9 mouse cellular contexts compared by ENCODE assay signal in the genomic region with DNA sequence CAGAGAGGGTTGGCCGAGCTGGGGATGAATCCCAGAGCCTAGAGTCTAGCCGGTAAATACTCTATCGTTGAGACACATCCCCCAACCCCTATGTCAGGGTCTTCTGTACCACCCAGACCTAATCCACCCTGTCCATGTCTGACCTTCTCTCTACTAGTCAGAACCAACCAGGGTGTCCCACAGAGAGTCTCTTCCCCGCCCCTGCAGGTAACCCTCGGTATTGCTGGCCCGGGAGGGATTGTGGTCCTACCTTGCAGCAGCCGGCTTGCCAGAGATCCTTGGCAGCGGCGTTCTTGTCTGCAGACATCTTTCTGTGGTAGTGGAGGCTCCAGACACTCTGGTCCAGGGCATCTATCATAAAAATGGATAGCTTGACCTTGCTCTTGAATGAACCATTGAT. TPM values are rescaled to one million over a fixed set of nuclear protein-coding genes. Genes with fewer than 3 reads are reported as not detected.
DNase-seq lines count a peak whose midpoint lies in the region; ATAC-seq and TF ChIP-seq lines count a peak whose summit lies in the region.
"Had no signal": no experiment of that assay in that cellular context is flagged by ENCODE, and none has a peak within 500 bp of the region (broad histone marks: within the 10 kb centered on the region; RNA-seq: fewer than 3 reads in every experiment).

No protein-coding gene starts in this region.

- no peaks in the 10 kb centered on the region; the same call in 1 of the 2 replicates for H3K27me3 ChIP-seq in stomach, postnatal 0 days (ENCODE audit: control insufficient read depth, insufficient read depth, low read length)

- WGBS in stomach, postnatal 0 days = 18% methylated on average over 9 of the region's 9 CpGs

- H3K36me3 ChIP-seq in stomach, postnatal 0 days (ENCODE audit: control insufficient read depth, insufficient read depth, low read length) = no peaks in the 10 kb centered on the region

- TF ChIP-seq EP300 in stomach, postnatal 0 days (optimal IDR thresholded peaks at IDR 0.05) = no peak

- H3K4me1 ChIP-seq in stomach, postnatal 0 days (replicated peaks; ENCODE audit: control insufficient read depth, insufficient read depth) = no peaks in the 10 kb centered on the region

- ATAC-seq in stomach, postnatal 0 days (ENCODE audit: low FRiP score, low TSS enrichment) = peak; percentile 35; the same call in 1 of the 2 replicates

- H3K27ac ChIP-seq in stomach, postnatal 0 days (replicated peaks) = no peak overlapping the region
- H3K27ac ChIP-seq: macrophage had no signal

- no peak overlapping the region for H3K9ac ChIP-seq in stomach, postnatal 0 days (ENCODE audit: low read length)

- H3K4me2 ChIP-seq in stomach, postnatal 0 days (replicated peaks; ENCODE audit: low read depth) = peak overlapping the region; percentile 33

- intact Hi-C loops in heart, postnatal 10 days (cut with DNase I) = no loop called here

- no peaks in the 10 kb centered on the region for H3K9me3 ChIP-seq in stomach, postnatal 0 days (ENCODE audit: control insufficient read depth, low read length)

- TF ChIP-seq CTCF in stomach, postnatal 0 days (IDR thresholded peaks at IDR 0.05; ENCODE audit: low read depth) = peak; percentile 69

- no peak overlapping the region for H3K4me3 ChIP-seq in stomach, postnatal 0 days (ENCODE audit: low read depth, low read length)

- peak; percentile 54 for DNase-seq in gastrocnemius, postnatal 10 days
- DNase-seq in gastrocnemius, adult 8-10 months (ENCODE audit: low spot score in 2 of 2) = no peak
- DNase-seq in adrenal gland, postnatal 25 days = peak; percentile 31
- peak; percentile 42 to 66 for DNase-seq in heart, postnatal 10 days
- DNase-seq in kidney, postnatal 36 days = peak; percentile 66 to 86
- peak; percentile 71 for DNase-seq in mesoderm, embryonic 11.5 days (ENCODE audit: low read depth, low spot score)
- peak; percentile 81 for DNase-seq in stomach, postnatal 0 days (ENCODE audit: low spot score)
- DNase-seq in adipocyte (ENCODE audit: low spot score) = no peak

RNA-seq across cellular contexts. Expression of a gene that starts 13.9 kb away (rescaled TPM):
- total RNA-seq in gastrocnemius, postnatal 10 days (2021) = 10 to 100 TPM; 87.0 to 97.5 TPM
- total RNA-seq in gastrocnemius, adult 8-10 months (2022) = 10 to 100 TPM; 79.2 to 99.7 (median 92.2) TPM
- 109 and 110 TPM in 2 replicates for total RNA-seq in adrenal gland, postnatal 25 days (2021)
- 100 to 1,000 TPM; 113 to 119 TPM for total RNA-seq in heart, postnatal 10 days (2021)
- 33.7 and 36.3 TPM in 2 replicates for polyA plus RNA-seq in stomach, postnatal 0 days (2015; fragmentation: Nextera tagmentation; extraction: Ambion mirVana)

Comparison
In these comparisons a context has a peak if more than half of its experiments do, and no peak if none do; other contexts are left out.
1. DNase-seq: peak in gastrocnemius, postnatal 10 days (single experiment), adrenal gland, postnatal 25 days (single experiment), heart, postnatal 10 days (2 of 2), kidney, postnatal 36 days (2 of 2), mesoderm, embryonic 11.5 days (single experiment) and stomach, postnatal 0 days (single experiment); none in gastrocnemius, adult 8-10 months (0 of 2) and adipocyte (single experiment).